Mouse (Mus musculus) cerebellum, adult 2 months (tissue): Measurements from ENCODE around the gene Zpr1.

Source experiments
- CTCF ChIP-seq: fragments of 200-500 bp; IDR thresholded peaks from 2 replicates; pipeline ENCODE4 v1.5.1; 2011; ENCODE audit warnings: low read depth, mild to moderate bottlenecking, control low read depth, low read length, moderate library complexity, borderline replicate concordance; ENCODE audit not compliant: insufficient read depth
- POLR2A ChIP-seq: fragments of 200-500 bp; IDR thresholded peaks from 2 replicates; pipeline ENCODE4 v1.6.1; 2011; ENCODE audit warnings: low read length, control low read depth, borderline replicate concordance; ENCODE audit not compliant: insufficient read depth

GRCm38 (mm10) chr9:46269125-46269524 lies 3.7 kb upstream of the Zpr1 start:
- TF ChIP-seq CTCF (no peak), POLR2A (no peak)
